Mouse (Mus musculus) cerebellum, adult 11-12 months (tissue): ENCODE results near the gene Ercc6l2.
"Not testable (repeated sequence)": the region's sequence is repeated elsewhere in the genome, so short reads cannot be mapped to it uniquely, and the experiment has no call there.

ENCODE experiments used
- DNase-seq: peaks from one replicate; pipeline ENCODE4 v3.0.0; 2022

The Ercc6l2 gene

DNA sequence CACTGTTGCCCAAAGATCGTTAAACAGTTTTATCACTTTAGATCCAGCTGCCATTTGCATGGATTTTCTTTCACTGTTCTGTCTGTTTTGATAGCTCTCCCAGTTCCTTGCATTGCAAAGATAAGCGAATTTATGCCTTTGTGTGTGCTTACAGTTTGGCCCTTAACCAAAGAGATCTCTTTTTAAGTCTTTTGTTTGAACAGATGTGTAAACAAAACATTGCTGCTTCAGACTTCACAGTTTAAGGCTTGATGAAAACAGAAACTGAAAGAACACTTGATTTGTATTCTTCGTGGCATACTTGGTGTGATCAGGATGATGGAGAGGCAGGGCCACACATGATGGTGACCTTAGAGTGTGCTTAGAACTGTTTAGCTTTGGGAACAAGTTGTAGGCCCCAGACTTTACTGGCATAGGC, 70.5 kb downstream of the Ercc6l2 start:
- no peak for DNase-seq

DNA sequence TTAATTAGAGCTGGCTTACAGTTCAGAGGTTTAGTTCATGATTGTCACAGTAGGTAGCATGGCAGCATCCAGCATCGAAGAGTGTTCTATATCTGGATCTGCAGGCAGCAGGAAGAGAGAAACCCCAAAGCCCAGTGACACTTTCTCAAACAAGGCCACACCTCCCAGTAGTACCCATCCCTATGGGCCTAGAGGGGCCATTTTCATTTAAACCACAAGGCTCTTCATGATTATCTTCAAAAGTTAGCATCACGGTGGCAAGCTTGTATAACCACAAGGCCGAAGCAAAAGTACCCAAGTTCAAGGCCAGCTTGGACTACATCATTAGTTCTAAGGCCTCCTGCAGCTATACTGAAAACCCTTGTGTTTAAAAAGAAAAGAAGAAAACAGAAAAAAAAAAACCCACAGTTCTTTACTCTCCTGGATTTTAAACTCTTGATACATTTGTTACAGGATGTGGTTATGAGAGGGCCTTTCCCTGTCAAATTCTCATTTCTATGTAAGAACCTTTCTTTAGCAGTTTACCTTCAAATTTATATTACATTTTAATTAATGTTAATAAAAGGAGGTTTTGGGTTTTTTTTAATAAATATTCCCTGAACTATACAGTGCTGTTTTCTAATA, 71.5 kb downstream of the Ercc6l2 start:
- no peak for DNase-seq

DNA sequence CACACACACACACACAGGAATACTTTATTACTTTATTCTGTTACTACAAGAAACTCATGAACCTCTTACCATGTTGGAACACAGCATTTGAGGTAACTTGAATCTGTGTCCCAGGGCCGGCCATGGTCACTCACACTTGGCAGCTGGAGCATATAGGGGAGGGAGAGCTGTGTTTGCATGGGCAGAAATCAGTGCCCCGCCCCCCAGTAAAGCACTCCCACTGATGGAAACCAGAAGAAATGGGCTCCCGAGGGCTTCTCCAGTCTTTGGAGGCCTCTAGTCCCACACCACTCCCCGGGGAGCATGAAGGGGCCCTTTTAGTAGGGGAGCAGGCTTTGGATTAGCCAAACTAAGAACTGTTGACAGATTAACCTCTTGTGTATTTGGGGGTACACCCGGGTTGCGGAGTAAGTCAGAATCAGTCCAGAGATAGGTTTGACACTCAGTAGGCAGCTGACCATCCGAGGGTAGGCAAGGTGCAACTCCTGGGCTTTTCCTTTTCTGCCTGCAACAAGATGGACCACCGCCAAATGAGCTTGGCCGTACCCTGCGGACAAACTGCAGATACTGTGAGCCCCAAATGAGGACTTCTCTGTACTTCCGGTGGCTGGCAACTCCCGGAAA, 85.8 kb downstream of the Ercc6l2 start:
- DNase-seq = peak; percentile 60

DNA sequence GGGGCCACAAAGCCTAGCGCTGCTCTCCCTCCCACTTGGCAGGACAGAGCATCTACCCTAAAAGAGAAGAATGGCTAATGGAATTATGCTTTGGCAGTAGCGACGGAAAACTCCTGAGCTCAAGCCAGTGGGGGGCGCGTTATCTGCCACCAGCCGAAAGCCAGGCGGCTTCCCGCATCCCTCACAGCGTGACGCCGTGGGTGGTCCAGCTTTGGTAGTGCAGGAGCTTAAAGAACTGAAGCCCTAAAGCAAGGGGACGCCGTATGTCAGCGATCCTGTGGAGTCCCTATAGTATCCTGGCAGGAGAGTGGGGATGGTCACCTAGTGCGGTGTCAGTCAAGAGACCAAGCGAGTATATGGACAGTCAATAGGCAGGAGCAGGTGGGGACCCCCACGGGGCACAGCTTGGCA, 86.3 kb downstream of the Ercc6l2 start:
- DNase-seq = peak; percentile 77

DNA sequence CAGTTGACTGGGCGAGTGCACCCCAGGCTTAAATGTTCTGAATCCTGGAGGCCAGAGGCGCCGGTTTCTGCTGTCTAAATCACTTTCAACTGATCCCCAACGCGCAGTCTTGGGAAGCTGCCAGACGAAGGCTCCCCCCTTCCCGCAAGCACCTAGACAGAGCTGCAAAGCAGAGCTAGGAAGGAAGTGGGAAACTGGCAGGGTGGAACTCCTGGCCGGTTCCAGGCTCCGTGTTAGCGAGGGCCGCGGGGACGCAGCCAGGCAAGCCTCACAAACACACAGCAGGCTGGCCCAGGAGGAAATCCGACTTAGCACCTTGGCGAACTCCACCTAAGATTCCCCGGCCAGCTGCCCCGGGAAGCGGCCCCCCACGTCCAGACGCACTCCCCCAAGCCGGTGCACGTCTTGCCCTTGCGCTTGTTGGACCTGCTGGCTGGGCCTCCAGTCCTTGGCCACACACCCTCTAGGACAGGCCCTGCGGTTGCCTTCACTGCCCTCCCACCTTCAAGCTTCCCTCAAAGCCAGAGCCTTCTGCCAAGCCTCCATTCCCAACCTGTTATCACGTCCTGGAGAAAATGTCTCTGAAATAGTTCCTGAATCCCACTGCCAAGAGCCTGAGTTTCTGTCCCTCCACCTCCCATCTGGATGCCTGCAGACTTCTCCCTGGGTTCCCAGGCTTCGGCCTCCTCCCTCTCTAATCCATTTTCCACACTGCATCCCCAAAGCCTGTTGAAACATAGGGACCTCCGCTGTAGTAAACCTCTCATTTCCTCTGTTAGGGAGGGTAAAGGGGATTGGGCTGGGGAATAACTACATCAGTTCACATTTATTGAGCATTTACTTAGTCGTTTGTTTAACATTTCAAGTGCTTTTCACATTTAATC, 86.9 kb downstream of the Ercc6l2 start:
- peak; percentile 78 for DNase-seq

DNA sequence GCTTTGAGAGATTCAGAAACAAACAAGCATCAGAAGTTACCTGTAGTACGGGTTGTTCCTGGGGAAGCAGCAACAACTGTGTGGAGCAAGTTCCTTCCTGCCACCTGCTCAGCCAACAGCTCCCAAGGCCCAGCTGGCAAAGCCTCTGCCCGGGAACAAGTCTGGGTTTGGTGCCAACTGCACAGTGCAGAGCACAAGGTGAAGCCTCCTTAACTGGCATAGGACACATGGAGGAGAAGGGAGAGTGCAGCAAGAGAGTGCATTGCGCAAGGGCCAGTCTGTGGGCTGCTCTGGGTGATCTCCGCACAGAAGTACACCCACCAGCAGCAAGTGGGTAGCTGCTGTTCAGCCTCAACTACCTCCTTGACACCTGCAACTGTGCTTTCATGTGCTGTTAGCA, 91.5 kb downstream of the Ercc6l2 start:
- peak; percentile 83 for DNase-seq

DNA sequence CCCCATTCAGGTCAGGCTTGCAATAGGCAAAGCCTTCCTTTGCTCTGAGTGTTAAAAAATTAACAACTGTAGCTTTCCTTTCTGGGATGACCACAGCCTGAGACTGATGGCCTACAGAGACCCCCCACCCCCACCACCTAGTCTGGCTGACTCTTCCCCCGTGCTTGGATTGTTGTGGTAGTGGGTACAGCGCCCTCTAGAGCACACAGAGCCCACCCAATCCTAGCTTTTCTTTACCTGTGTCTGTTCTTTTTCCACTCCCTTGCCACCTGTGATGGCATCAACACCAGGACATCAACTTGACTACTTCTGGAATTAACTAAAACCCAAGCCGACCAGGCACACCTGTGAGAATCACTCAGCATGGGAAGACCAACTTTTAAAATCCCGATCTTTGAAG, 92.4 kb downstream of the Ercc6l2 start:
- DNase-seq = no peak

DNA sequence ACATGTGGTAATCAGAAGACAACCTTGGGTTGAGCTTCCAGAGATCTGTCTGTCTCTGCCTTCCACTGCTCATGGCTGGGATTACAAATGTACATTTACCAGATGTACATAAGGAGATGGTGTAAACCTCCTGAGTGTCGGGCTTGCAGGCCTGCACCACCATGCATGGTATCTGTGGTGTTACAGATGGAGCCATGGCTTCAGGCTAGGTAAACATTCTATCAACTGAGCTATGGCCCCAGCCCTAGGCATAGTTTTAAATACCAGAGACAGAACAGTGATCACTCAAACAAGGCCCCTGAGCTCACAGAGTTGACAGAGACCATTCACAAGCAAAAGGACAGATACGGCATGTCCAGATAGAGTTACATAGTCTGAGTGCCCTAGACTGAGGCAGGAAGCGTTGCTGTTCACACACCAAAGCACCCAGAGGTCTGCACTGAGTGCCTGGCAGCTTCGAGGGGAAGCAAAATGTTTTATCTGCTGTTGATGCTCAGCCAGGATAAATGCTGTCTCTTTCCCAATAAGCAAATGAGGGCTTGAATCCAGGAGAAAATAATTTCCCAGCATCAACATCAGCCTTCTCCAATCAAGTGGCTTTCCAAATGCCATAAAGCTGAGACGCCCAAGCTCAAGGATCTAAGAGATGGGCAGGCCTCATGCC, 95.2 kb downstream of the Ercc6l2 start:
- no peak for DNase-seq

DNA sequence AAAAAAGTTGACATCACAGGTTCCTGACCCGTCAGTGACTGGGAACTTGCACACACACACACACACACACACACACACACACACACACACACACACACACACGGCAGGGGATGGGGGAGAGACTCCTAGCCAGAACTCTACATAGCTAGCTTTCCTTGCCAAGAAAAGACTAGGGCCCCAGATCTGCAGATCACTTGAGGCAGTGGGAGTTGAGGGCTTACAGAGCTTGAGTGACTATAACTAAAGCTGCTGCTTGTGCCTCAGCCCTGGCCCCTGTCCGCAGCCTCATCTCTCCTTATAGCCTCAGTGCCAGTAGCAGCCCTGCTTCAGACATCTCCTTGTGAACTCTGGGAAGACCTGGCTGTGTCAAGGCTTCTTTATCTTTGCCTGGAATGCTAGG, 96.6 kb downstream of the Ercc6l2 start:
- no peak for DNase-seq

DNA sequence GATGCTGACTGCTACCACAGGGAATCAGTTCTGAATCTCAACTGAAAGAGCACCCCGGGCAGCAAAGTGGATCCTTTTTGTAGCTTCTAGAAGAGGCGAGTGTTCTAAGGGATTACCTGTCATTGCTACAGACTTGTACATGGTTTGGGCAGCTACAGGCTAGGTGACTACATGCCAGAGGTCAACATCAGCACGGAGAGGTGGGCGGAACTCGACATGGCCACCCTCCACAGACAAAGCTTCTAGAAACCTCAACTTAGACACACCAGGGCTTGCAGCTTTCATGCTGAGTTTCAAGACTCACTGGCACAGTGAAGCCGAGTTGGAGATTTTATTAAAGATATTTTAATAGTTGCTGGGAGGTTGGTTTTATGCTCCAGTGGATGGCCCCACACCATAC, 98.1 kb downstream of the Ercc6l2 start:
- DNase-seq = no peak

DNA sequence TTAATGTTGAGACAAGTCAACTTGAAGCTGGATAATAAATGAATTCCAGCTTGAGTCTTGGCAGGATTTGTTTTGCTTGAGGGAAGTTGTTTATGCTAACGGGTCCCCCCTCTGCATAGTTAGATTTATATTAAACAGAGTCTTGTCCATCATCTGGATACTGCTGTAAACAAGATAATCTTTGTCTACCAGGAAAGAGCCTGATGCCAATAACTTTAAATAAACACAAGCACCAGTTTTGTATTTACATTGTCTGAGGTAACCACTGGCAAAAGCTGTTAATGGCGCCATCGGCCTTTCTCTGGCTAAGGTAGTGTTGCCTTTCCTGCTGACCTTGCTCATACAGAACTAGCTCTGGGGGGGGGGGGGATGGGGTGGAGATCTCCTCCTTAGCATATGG, 100.1 kb downstream of the Ercc6l2 start:
- no peak for DNase-seq

DNA sequence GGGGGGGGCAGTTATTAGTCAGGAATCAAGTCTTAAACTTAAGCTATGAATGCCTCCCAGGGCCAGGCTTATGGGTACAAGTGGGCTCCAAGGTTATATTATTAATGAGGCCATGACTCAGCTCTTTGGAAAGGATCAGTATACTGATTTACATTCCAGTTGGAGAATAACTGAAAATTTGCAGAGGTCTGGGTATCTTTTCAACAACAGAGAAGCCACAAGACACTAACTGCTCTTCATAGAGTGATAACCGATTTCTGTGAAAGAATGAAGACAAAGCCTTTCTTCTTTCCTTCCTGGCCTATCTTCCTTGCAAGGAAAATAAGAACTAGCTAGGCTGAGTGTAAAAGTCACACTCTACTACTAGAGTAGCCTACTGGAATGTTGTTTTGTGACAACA, 100.6 kb downstream of the Ercc6l2 start:
- no peak for DNase-seq

DNA sequence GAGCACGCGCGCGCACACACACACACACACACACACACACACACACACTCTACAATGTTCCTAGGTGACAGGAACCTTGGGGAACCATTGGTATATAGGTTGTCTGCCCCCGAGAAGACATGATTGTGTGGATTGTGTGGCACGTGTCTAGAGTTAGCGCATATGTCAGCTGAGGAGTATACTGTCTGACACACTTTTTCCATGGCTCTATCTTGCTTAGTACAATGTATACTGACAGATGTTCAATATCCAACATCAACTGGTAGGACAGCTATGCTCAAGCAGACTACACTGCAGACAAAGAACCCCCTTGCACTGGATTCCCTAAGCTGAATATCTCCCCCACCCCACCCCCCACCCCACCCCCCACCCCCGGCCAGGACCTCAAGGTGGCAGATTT, 101.5 kb downstream of the Ercc6l2 start:
- no peak for DNase-seq

DNA sequence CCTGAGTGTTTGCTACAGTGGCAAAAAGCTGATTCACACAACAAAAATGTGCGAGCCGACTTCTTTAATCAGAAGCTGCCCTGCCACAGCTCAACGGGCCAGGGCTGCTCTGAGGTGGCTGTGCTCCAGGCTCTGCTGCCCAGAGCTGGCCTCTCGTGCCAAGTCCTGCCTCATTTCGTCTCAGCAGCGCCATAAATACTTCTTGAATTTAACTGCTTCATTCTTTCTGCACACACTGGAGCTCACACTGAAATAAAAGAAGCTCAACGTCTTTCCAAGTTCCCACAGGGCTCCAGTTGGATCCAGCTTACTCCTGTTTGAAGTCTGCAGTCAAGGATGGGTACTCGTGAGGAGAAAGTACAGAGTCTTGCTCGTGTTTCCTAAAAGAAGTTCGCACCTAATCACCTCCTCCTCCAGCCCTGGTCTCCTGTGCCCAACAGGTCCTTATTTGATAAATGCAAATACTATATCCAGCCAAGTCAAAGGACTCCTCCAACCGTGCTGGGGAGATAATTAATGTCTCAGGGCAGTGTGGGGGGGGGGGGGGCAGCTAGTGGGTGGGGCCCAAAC, 102.2 kb downstream of the Ercc6l2 start:
- DNase-seq = peak; percentile 79

DNA sequence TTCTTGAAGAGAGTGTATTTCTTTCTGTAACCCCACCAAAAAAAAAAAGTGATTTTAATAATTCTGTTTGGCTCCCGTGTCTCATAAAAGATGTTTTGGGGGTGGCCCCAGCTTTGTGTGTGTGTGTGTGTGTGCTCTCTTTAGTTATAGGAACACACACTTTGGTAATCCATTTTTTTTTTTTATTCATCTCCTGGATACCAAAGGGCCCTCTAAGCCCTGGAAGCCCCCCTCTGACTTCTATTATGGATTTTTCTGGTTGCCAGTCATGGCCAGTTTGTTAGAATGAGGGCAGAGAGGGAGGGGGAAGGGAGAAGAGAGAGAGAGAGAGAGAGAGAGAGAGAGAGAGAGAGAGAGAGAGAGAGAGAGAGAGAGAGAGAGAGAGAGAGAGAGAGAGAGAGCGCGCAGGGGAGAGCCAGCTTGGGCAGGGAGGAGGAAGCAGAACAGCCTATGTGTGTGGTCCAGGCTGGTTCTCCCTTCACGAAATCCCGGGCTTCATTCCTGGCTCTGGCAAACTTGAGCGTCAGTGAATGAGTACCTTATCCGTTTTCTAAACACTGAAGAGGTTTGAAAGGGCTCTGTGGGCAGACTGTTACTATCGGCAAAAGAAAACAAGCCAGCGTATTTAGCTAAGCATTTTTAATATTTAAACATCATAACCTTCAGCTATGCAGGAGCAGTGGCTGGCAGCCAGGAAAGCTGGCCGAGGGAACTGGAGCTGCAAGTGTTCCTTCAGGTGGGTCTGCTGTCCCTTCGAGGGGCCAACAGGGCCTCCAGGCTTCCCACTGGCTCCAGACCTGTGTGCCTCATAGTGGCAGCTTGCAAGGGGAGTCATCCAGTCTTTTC, 103.0 kb downstream of the Ercc6l2 start:
- DNase-seq = peak; percentile 48

DNA sequence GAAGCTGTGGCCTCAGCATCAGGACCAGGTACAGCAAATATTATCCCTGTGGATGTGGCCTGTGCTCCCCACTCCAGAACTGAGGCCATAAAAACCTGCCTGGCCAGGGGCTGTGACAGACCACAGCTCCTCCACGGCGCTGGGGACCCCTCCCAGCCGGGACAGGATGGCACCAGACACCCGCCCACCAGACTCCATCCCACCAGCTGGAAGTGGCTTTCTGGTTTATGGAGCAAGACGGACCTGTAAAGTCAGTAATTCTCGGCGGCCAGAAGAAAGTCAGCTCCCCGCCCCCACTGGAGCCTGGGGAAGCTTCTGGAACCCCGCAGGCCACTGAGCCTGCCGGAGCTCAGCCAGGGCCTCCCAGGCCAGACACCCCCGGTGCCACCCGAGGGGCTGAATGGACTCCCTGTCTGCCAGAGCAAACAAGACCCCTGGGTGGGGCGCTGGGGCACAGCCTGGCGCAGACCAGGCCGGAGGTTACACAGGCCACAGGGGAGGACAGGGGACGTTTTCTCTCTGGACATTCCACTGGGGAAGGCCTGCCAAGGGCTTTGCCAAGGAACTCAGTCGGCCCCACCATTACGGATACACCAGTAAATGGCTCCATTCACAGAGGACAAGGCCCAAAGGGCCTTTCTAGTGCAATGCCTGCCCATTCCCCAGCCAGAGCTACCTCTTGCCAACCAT, 103.8 kb downstream of the Ercc6l2 start:
- DNase-seq = peak; percentile 73

DNA sequence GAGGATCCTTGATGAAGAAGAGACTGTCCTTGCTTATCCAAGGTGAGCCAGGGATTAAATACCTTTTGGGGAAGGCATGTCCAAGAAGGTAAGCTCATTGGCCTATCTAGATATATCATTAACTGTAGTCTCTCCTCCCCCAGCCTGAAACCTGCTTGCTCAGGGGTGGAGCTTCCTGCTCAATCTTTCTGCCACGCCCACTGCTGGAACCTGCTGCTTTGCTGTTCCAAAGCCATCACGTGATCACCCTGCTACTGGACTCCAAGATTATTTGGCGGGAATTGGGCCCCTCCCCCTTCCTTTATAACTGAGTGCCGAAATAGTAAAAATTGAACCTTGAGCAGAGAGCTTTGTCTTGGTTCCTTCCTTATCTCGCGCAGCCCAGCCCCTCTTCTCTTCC, 109.0 kb downstream of the Ercc6l2 start:
- DNase-seq = not testable (repeated sequence)

DNA sequence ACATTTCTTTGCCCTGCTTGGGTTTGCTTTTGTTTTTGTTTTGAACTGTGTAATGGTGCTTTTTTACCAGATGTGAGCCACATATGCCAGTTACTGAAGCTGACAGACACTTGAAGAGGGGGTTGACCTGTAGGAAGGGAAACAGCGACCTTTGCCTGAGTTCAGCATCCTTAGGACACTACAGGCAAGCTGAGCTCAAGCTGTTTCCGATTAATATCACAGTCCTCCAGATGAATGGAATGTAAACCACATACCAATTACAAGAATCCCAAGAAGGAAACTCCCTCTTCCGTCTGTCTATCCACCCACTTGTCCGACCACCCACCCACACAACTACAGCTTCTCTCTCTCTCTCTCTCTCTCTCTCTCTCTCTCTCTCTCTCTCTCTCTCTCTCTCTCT, 112.3 kb downstream of the Ercc6l2 start:
- no peak for DNase-seq

DNA sequence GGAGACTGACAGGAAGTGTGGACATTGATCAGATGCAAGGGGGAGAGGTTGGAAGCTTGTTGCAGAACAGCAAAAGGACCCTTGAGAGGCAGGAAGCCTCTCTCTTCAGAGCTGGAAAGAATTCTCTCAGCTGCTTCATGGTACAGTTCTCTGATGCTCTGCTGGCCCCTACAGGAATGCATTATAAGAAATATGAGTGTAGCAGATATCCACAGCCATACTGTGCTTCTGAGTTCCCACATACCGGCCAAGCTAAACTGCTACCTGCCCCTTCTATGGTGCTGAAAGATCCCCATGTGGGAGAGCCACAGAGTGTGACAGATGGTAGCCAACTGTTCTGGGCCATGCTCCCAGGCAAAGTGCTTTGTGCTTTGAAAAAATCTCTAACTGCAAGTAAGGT, 114.3 kb downstream of the Ercc6l2 start:
- DNase-seq = peak; percentile 93

DNA sequence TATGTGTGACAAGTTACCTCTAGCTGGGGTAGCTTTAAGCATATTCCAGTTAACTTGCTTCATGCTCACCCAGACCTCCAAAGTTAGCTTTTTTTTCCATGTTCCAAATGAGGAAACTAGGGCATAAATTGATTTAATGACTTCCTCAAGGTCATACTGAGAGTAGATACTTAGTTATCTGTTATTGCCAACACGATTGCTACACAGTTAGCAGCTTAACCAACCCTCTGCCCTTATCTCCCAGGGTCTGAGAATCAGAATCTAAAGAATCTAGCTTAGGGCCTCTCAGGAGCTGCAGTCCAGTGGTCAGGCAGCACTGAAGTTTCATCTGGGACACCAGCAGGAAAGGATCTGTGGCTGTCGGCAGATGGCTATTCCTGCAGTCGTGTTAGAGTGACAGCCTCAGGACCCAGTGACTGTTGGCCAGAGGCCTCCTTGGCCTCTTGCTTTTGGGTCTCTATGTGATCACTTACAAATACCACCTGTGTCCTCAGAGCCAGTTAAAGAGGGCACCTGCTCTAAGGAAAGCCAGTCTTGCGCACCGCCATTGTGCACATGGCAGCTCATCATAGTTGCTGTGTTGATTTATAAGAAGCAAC, 115.0 kb downstream of the Ercc6l2 start:
- peak; percentile 45 for DNase-seq

DNA sequence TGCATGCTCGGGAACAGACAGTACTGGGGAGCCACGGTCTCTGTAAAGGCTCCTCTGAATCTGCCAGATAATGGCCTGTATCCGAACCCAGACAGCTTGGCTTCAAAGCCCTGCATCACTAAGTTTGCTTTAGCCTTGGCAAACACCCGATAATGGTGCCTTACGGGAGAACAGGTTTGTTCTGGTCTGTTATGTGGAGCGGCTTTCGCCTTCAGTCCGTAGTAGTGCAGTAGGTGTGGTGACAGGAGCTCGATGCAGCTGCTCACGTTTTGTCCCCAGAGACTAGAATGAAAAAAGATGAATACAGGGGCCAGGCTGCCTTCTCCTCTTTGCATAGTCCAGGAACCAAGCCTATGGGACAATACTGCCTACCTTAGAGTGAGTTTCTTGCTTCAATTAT, 115.5 kb downstream of the Ercc6l2 start:
- DNase-seq = no peak
